Mouse (Mus musculus) erythroblast, embryonic 14.5 days (primary cell): ENCODE results near the gene Zkscan8.

Experiments used
- GATA1 ChIP-seq: IDR thresholded peaks from 2 replicates; pipeline ENCODE4 v1.6.1; 2012; ENCODE audit warnings: low read length, inconsistent platforms, mixed read lengths
- TAL1 ChIP-seq: IDR thresholded peaks from 3 replicates; pipeline ENCODE4 v1.6.1; 2012; ENCODE audit warnings: low read length, inconsistent platforms, mixed read lengths

- TF ChIP-seq GATA1 (no peak), TAL1 (no peak)
These were observed 63.6 kb downstream of the Zkscan8 start for GRCm38 (mm10) chr13:21467336-21467735.
